Mouse (Mus musculus) cerebellum, adult (tissue): ENCODE measurements around the gene Cdk10.

Source experiments
- ATAC-seq: cut with Nextera tagmentation; 2 replicates; pipeline ENCODE4 v1.9.2; 2017; ENCODE audit warnings: mild to moderate bottlenecking, moderate library complexity, mixed read lengths; ENCODE audit not compliant: insufficient number of reproducible peaks, low FRiP score, low TSS enrichment

Cdk10 gene

GRCm38 (mm10) chr8:123231742-123232141 is 7.1 kb downstream of the Cdk10 start:
- no peak for ATAC-seq

GRCm38 (mm10) chr8:123232553-123232952 is 7.9 kb downstream of the Cdk10 start:
- no peak for ATAC-seq

GRCm38 (mm10) chr8:123233300-123233699 is 8.7 kb downstream of the Cdk10 start:
- ATAC-seq: no peak

- no peak for ATAC-seq
Observed at GRCm38 (mm10) chr8:123233760-123234159, 9.1 kb downstream of the Cdk10 start.

- 0 out of 2 replicates have a peak, but pooled peaks have one; percentile 8 for ATAC-seq
Observed at GRCm38 (mm10) chr8:123234918-123235519, 10.4 kb downstream of the Cdk10 start.

- peak; percentile 73 for ATAC-seq
Observed at GRCm38 (mm10) chr8:123235520-123236497, 11.2 kb downstream of the Cdk10 start, which contains the start of gene Spata2l. Gene Spata2l, minus strand, starts transcription at chr8:123236233.

GRCm38 (mm10) chr8:123239398-123239797 is 14.8 kb downstream of the Cdk10 start:
- no peak for ATAC-seq

- ATAC-seq: no peak
Observed at GRCm38 (mm10) chr8:123242107-123242923, 17.7 kb downstream of the Cdk10 start.

GRCm38 (mm10) chr8:123243053-123243452 is 18.4 kb downstream of the Cdk10 start:
- no peak for ATAC-seq

- no peak for ATAC-seq
Observed at GRCm38 (mm10) chr8:123244382-123244781, 19.7 kb downstream of the Cdk10 start.

- no peak for ATAC-seq
Observed at GRCm38 (mm10) chr8:123245543-123245942, 20.9 kb downstream of the Cdk10 start.

- no peak for ATAC-seq
Observed at GRCm38 (mm10) chr8:123247748-123248147, 23.1 kb downstream of the Cdk10 start.

GRCm38 (mm10) chr8:123248596-123248995 is 24.0 kb downstream of the Cdk10 start:
- ATAC-seq: no peak

GRCm38 (mm10) chr8:123250940-123251339 is 26.3 kb downstream of the Cdk10 start:
- ATAC-seq: no peak

GRCm38 (mm10) chr8:123252925-123253324 is 28.3 kb downstream of the Cdk10 start:
- no peak for ATAC-seq

GRCm38 (mm10) chr8:123253451-123254098 is 28.9 kb downstream of the Cdk10 start:
- no peak; the same call in 1 of the 2 replicates for ATAC-seq

- peak; percentile 79; the same call in 1 of the 2 replicates for ATAC-seq
Observed at GRCm38 (mm10) chr8:123254099-123254885, 29.6 kb downstream of the Cdk10 start, which contains the start of the genes Zfp276 and Vps9d1. Gene Zfp276, plus strand, starts transcription at chr8:123254195. Gene Vps9d1, minus strand, starts transcription at chr8:123254348.

GRCm38 (mm10) chr8:123255170-123255569 is 30.5 kb downstream of the Cdk10 start:
- ATAC-seq: no peak

GRCm38 (mm10) chr8:123257114-123257513 is 32.5 kb downstream of the Cdk10 start:
- no peak for ATAC-seq
